Mouse (Mus musculus) hindbrain, embryonic 11.5 days (tissue): ENCODE measurements around the gene Dda1. TPM values are rescaled to one million over a fixed set of nuclear protein-coding genes. Genes with fewer than 3 reads are reported as not detected.

Source experiments
- ATAC-seq: fragments of 200-750 bp; cut with Nextera tagmentation; 2 replicates; pipeline ENCODE4 v1.8.0; 2017; ENCODE audit warnings: mild to moderate bottlenecking, moderate TSS enrichment, moderate library complexity; ENCODE audit not compliant: low FRiP score
- DNase-seq: peaks from one replicate; pipeline ENCODE4 v3.0.0-alpha.2; 2015; ENCODE audit warnings: low spot score
- H3K27ac ChIP-seq: fragments of 300-500 bp; sonication (generic); 2 replicates; pipeline ENCODE4 v1.5.1; 2014; ENCODE audit warnings: mild to moderate bottlenecking, low read depth, low read length
- H3K27me3 ChIP-seq: fragments of 300-500 bp; sonication (generic); 2 replicates; pipeline ENCODE4 v1.6.1; 2014; ENCODE audit warnings: mild to moderate bottlenecking, low read length, moderate library complexity, mixed read lengths; ENCODE audit not compliant: control insufficient read depth, insufficient read depth
- H3K36me3 ChIP-seq: fragments of 300-500 bp; sonication (generic); 2 replicates; pipeline ENCODE4 v1.6.1; 2014; ENCODE audit warnings: mild to moderate bottlenecking, low read length, moderate library complexity, mixed read lengths; ENCODE audit not compliant: control insufficient read depth, insufficient read depth
- H3K4me1 ChIP-seq: fragments of 300-500 bp; sonication (generic); replicated peaks from 2 replicates; pipeline ENCODE4 v1.6.1; 2014; ENCODE audit warnings: low read length, mixed read lengths; ENCODE audit not compliant: control insufficient read depth, insufficient read depth
- H3K4me2 ChIP-seq: fragments of 300-500 bp; sonication (generic); replicated peaks from 2 replicates; pipeline ENCODE4 v1.6.1; 2014; ENCODE audit warnings: mild to moderate bottlenecking, low read depth, low read length
- H3K4me3 ChIP-seq: fragments of 300-500 bp; sonication (generic); 2 replicates; pipeline ENCODE4 v1.5.1; 2014; ENCODE audit warnings: low read depth, low read length
- H3K9ac ChIP-seq: fragments of 300-500 bp; sonication (generic); 2 replicates; pipeline ENCODE4 v1.6.1; 2014; ENCODE audit warnings: low read depth, low read length
- H3K9me3 ChIP-seq: fragments of 300-500 bp; sonication (generic); 2 replicates; pipeline ENCODE4 v1.6.1; 2016; ENCODE audit warnings: low read length; ENCODE audit not compliant: control insufficient read depth
- WGBS: fragments of 180-500 bp; shearing (Covaris S2); extraction: QIAGEN DNeasy Blood & Tissue Kit; methylation state at CpG from one replicate; pipeline ENCODE4 v1.1.7; 2014; 5-methylcytosine and 5-hydroxymethylcytosine counted together
- polyA plus RNA-seq: library from polyadenylated mRNA; unstranded; fragments of >200 nt; fragmentation: Nextera tagmentation; extraction: Ambion mirVana; gene quantifications from 2 replicates; pipeline ENCODE4 v1.2.1, GENCODE M21; 2014

Gene Dda1
- polyA plus RNA-seq, 1 experiment from 2014 or later, result 143 TPM

- no peak overlapping the region for H3K4me3 ChIP-seq
- H3K9ac ChIP-seq, result no peak overlapping the region
- H3K4me1 ChIP-seq, result peaks cover 11% of the 10 kb centered on the region
- ATAC-seq (no peak), DNase-seq (no peak)
- peaks cover 4% of the 10 kb centered on the region; the same call in 1 of the 2 replicates for H3K36me3 ChIP-seq
- H3K27me3 ChIP-seq, result no peaks in the 10 kb centered on the region
- H3K9me3 ChIP-seq, result no peaks in the 10 kb centered on the region
- no peak overlapping the region for H3K27ac ChIP-seq
- no peak overlapping the region for H3K4me2 ChIP-seq
- 96% methylated on average over 17 of the region's 17 CpGs for WGBS
These were observed 2.9 kb downstream of the Dda1 start for GRCm38 (mm10) chr8:71471861-71472260.

- no peak for DNase-seq
- Histone ChIP-seq H3K27me3 (no peaks in the 10 kb centered on the region), H3K4me1 (peaks cover 11% of the 10 kb centered on the region), H3K9ac (no peak overlapping the region), H3K27ac (no peak overlapping the region), H3K4me3 (no peak overlapping the region), H3K36me3 (peaks cover 4% of the 10 kb centered on the region; the same call in 1 of the 2 replicates), H3K9me3 (no peaks in the 10 kb centered on the region), H3K4me2 (no peak overlapping the region)
- ATAC-seq, result no peak
- 84% methylated on average over 8 of the region's 8 CpGs for WGBS
These were observed 3.8 kb downstream of the Dda1 start for GRCm38 (mm10) chr8:71472601-71473386.

DNA sequence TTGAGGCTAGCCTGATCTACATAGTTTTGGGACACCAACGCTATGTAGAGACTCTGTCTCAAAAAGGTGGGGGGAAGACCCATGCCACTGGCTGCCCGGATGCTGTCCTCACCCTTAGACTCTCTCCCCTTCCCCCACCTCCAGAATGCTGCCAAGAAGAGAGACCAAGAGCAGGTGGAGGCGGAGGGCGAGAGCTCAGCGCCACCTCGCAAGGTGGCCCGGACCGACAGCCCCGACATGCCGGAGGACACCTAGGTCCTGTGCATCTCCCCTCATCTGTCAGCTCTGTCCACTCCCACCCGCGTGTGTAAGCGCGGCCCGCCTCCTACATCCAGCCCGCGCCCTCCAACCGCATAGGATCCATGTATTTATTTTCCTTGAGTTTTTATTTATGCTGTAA is 5.3 kb downstream of the Dda1 start:
- Histone ChIP-seq H3K9me3 (no peaks in the 10 kb centered on the region), H3K4me3 (no peak overlapping the region), H3K4me2 (no peak overlapping the region), H3K9ac (no peak overlapping the region), H3K27me3 (no peaks in the 10 kb centered on the region), H3K4me1 (peaks cover 11% of the 10 kb centered on the region), H3K36me3 (peaks cover 4% of the 10 kb centered on the region; the same call in 1 of the 2 replicates), H3K27ac (no peak overlapping the region)
- 95% methylated on average over 18 of the region's 18 CpGs for WGBS
- ATAC-seq (no peak), DNase-seq (no peak)

GRCm38 (mm10) chr8:71474785-71475701 is 6.0 kb downstream of the Dda1 start:
- Histone ChIP-seq H3K4me3 (no peak overlapping the region), H3K36me3 (peaks cover 4% of the 10 kb centered on the region; the same call in 1 of the 2 replicates), H3K4me2 (no peak overlapping the region), H3K4me1 (peaks cover 8% of the 10 kb centered on the region), H3K27ac (peak overlapping the region; percentile 12; the same call in 1 of the 2 replicates), H3K9me3 (no peaks in the 10 kb centered on the region), H3K27me3 (no peaks in the 10 kb centered on the region), H3K9ac (no peak overlapping the region; the same call in 1 of the 2 replicates)
- DNase-seq (no peak), ATAC-seq (peak; percentile 4; the same call in 1 of the 2 replicates)
- 91% methylated on average over 25 of the region's 25 CpGs for WGBS

GRCm38 (mm10) chr8:71475702-71476075 is 6.7 kb downstream of the Dda1 start:
- Histone ChIP-seq H3K36me3 (peaks cover 4% of the 10 kb centered on the region; the same call in 1 of the 2 replicates), H3K9ac (no peak overlapping the region; the same call in 1 of the 2 replicates), H3K27me3 (no peaks in the 10 kb centered on the region), H3K9me3 (no peaks in the 10 kb centered on the region), H3K4me2 (peak overlapping the region; percentile 95), H3K4me1 (peaks cover 6% of the 10 kb centered on the region; the same call in 1 of the 2 replicates), H3K4me3 (peak overlapping the region; percentile 54), H3K27ac (peak overlapping the region; percentile 12; the same call in 1 of the 2 replicates)
- DNase-seq (peak; percentile 27), ATAC-seq (no peak)
- 31% methylated on average over 4 of the region's 4 CpGs for WGBS

GRCm38 (mm10) chr8:71476099-71476940 is 7.3 kb downstream of the Dda1 start:
- peaks cover 4% of the 10 kb centered on the region; the same call in 1 of the 2 replicates for H3K36me3 ChIP-seq
- peak overlapping the region; percentile 54 for H3K4me3 ChIP-seq
- ATAC-seq, result peak; percentile 68
- under 1% methylated on average over 74 of the region's 121 CpGs for WGBS
- H3K4me1 ChIP-seq, result peaks cover 6% of the 10 kb centered on the region; the same call in 1 of the 2 replicates
- peak overlapping the region; percentile 83 for H3K27ac ChIP-seq
- H3K4me2 ChIP-seq, result peak overlapping the region; percentile 95
- H3K27me3 ChIP-seq, result no peaks in the 10 kb centered on the region
- H3K9me3 ChIP-seq, result no peaks in the 10 kb centered on the region
- peak; percentile 85 for DNase-seq
- H3K9ac ChIP-seq, result peak overlapping the region; percentile 65

- Histone ChIP-seq H3K27me3 (peaks cover 2% of the 10 kb centered on the region; the same call in 1 of the 2 replicates), H3K9ac (no peak overlapping the region), H3K36me3 (peaks cover 4% of the 10 kb centered on the region; the same call in 1 of the 2 replicates), H3K4me1 (peaks cover 6% of the 10 kb centered on the region; the same call in 1 of the 2 replicates), H3K4me2 (peak overlapping the region; percentile 95), H3K9me3 (no peaks in the 10 kb centered on the region), H3K4me3 (no peak overlapping the region), H3K27ac (0 out of 2 replicates have a peak overlapping the region, but pooled peaks have one; percentile 83)
- DNase-seq, result peak; percentile 59
- 38% methylated on average over 14 of the region's 14 CpGs for WGBS
- ATAC-seq, result no peak
These were observed 8.3 kb downstream of the Dda1 start for GRCm38 (mm10) chr8:71477196-71477845.
